Mouse (Mus musculus) ES-Bruce4 (cell line): Measurements from ENCODE around the gene Irs1. TPM values are rescaled to one million over a fixed set of nuclear protein-coding genes. Genes with fewer than 3 reads are reported as not detected.

Source experiments
- H3K27ac ChIP-seq: 2 replicates; pipeline ENCODE4 v1.5.1; 2012; ENCODE audit warnings: low read length, inconsistent platforms; ENCODE audit not compliant: insufficient read depth
- H3K27me3 ChIP-seq: 2 replicates; pipeline ENCODE4 v1.6.1; 2012; ENCODE audit warnings: mild to moderate bottlenecking, low read length, inconsistent platforms; ENCODE audit not compliant: control insufficient read depth, poor library complexity, insufficient read depth, severe bottlenecking
- H3K36me3 ChIP-seq: 2 replicates; pipeline ENCODE4 v1.6.1; 2012; ENCODE audit warnings: inconsistent platforms, mild to moderate bottlenecking, low read length, moderate library complexity; ENCODE audit not compliant: control insufficient read depth, poor library complexity, insufficient read depth, severe bottlenecking
- H3K4me1 ChIP-seq: one replicate; pipeline ENCODE4 v1.8.1; 2011; ENCODE audit warnings: low read length; ENCODE audit not compliant: control insufficient read depth, insufficient read depth
- H3K4me3 ChIP-seq: 2 replicates; pipeline ENCODE4 v1.5.1; 2011; ENCODE audit warnings: low read depth, mild to moderate bottlenecking, low read length
- H3K9ac ChIP-seq: 2 replicates; pipeline ENCODE4 v1.6.1; 2012; ENCODE audit warnings: low read depth, mild to moderate bottlenecking, inconsistent platforms; ENCODE audit not compliant: poor library complexity, severe bottlenecking
- H3K9me3 ChIP-seq: replicated peaks from 2 replicates; pipeline ENCODE4 v1.6.1; 2012; ENCODE audit warnings: mild to moderate bottlenecking, low read length, inconsistent platforms; ENCODE audit not compliant: control insufficient read depth, poor library complexity, insufficient read depth, severe bottlenecking
- CTCF ChIP-seq: IDR thresholded peaks from one replicate; pipeline ENCODE4 v1.8.1; 2011; ENCODE audit warnings: low read depth, low read length
- EP300 ChIP-seq: IDR thresholded peaks from 2 replicates; pipeline ENCODE4 v1.6.1; 2011; ENCODE audit warnings: low read depth, low read length; ENCODE audit not compliant: insufficient read depth
- POLR2A ChIP-seq: IDR thresholded peaks from one replicate; pipeline ENCODE4 v1.8.1; 2011; ENCODE audit warnings: low read length; ENCODE audit not compliant: insufficient read depth
- polyA plus RNA-seq: library from polyadenylated mRNA; stranded (reverse); fragments of >200 nt; gene quantifications from 2 replicates; pipeline ENCODE4 v1.2.4, GENCODE M21; 2011; ENCODE audit warnings: low read depth; ENCODE audit not compliant: missing spikeins, insufficient read depth, insufficient read length

The Irs1 gene
- polyA plus RNA-seq, 1 experiment, result 15.3 TPM

DNA sequence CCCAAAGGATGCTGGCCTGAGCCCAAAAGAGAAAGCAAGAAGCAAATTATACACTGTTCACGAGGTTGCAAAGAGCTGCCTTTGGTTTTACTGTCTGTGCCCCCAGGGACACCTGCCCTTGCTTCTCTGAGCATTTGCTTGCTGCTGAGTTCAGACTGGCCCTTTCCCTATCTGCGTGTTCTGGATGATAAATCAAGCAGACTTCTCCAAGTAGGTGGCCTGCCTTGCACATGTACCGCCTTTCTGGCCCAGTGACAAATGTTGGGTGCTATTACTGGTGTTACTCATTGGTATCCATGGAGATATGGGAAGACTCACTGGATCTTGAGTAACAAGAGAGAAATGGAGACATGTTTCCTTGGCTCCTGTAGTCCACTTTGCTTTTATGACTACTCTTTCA, 101.7 kb downstream of the Irs1 start:
- TF ChIP-seq POLR2A (no peak), EP300 (no peak)
- Histone ChIP-seq H3K4me3 (no peak overlapping the region), H3K27me3 (no peaks in the 10 kb centered on the region), H3K27ac (no peak overlapping the region), H3K9ac (no peak overlapping the region), H3K36me3 (no peaks in the 10 kb centered on the region), H3K4me1 (no peaks in the 10 kb centered on the region), H3K9me3 (no peaks in the 10 kb centered on the region)

DNA sequence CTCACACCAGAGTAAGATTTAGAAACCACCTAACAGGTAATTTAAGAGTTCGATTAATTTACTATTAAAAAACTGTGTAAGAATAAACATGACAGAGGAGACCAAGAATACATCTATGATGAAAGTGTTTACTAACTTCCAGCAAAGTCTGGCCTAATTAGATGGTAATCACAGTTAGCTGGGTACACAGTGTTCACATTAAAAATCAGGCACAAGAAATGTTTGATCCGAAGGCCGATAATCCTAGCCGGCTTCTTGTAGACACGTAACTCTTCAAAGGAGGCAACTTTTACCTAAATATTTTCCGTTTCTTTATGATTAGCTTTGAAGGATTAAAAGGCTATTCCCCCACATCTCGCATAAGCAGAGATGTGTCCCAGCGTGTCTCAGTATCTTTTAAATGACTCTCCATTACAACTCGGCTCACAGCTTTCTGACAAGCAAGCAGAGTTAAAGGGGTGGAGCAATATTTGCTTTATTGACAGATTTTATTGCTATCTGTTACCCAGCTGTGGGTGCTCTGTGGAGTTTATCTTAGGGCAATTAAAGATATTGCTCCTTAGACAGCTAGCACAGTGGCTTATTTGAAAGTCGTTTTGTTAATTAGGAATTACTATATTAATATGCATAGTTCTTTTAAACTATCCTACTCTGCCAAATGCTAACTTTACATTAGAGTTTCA, 102.5 kb downstream of the Irs1 start:
- H3K27me3 ChIP-seq, result no peaks in the 10 kb centered on the region
- H3K4me3 ChIP-seq, result no peak overlapping the region
- no peaks in the 10 kb centered on the region for H3K36me3 ChIP-seq
- TF ChIP-seq POLR2A (no peak), CTCF (no peak), EP300 (no peak)
- H3K9ac ChIP-seq, result no peak overlapping the region
- no peaks in the 10 kb centered on the region for H3K9me3 ChIP-seq
- no peaks in the 10 kb centered on the region for H3K4me1 ChIP-seq
- no peak overlapping the region for H3K27ac ChIP-seq

DNA sequence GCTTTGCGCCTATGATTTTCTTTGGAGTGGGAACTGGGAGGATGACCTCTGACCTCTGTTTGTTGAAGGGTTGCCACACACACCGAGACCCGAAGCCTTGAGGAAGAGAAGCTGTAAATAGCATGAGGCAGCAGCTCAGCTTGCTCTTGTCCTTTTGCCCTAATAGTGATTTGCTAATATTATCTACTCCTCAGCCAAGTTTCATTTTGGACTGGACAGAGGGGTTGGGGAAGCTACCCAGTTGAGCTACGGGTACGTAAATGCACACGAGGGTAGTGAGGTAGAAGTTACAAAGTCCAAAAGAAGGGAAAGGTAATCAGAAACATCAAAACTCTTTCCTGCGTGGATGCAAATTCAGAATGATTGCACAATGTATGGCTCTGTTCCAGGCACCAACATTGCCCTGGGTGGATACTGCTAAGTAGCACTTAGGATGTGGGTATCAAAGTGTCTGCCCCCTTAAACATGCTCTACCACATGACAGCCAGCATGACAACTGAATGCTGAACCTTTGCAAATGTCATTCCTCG, 107.2 kb downstream of the Irs1 start:
- TF ChIP-seq CTCF (no peak), EP300 (no peak), POLR2A (no peak)
- Histone ChIP-seq H3K9ac (no peak overlapping the region), H3K27ac (no peak overlapping the region), H3K9me3 (no peaks in the 10 kb centered on the region), H3K4me3 (no peak overlapping the region), H3K36me3 (no peaks in the 10 kb centered on the region), H3K4me1 (no peaks in the 10 kb centered on the region), H3K27me3 (no peaks in the 10 kb centered on the region)

Other genes with a start within 250 kb of the Irs1 start
- not detected in 2 replicates for gene Gm9747, start 58.3 kb downstream of the Irs1 start, polyA plus RNA-seq
- gene Rhbdd1, start 25.0 kb upstream of the Irs1 start, polyA plus RNA-seq, result 19.2 and 21.4 TPM in 2 replicates